Mouse (Mus musculus) adrenal gland, postnatal 10 days (tissue): ENCODE data around the gene Pigt. TPM values are rescaled to one million over a fixed set of nuclear protein-coding genes. Genes with fewer than 3 reads are reported as not detected.

ENCODE experiments used
- DNase-seq: peaks from one replicate; pipeline ENCODE4 v3.0.0; 2021; ENCODE audit warnings: mixed read lengths
- total RNA-seq, 2 experiments: library from RNA; stranded (reverse); gene quantifications; 2 replicates each; pipeline ENCODE4 v1.2.3; 2021

Gene Pigt
- total RNA-seq, 2 experiments from 2014 or later = 87.4 to 93.0 TPM

- peak; percentile 70 for DNase-seq
Measured at GRCm38 (mm10) chr2:164520782-164521181, 23.5 kb downstream of the Pigt start.

- no peak for DNase-seq
Measured at GRCm38 (mm10) chr2:164521841-164522240, 24.5 kb downstream of the Pigt start.

- DNase-seq = no peak
Measured at GRCm38 (mm10) chr2:164522280-164522679, 25.0 kb downstream of the Pigt start.

- DNase-seq = no peak
Measured at GRCm38 (mm10) chr2:164523301-164523773, 26.0 kb downstream of the Pigt start.

GRCm38 (mm10) chr2:164528557-164528956, 31.2 kb downstream of the Pigt start:
- DNase-seq = no peak

GRCm38 (mm10) chr2:164531169-164531568, 33.8 kb downstream of the Pigt start:
- peak; percentile 80 for DNase-seq

GRCm38 (mm10) chr2:164534315-164534714, 37.0 kb downstream of the Pigt start:
- DNase-seq = no peak

GRCm38 (mm10) chr2:164537003-164537402, 39.7 kb downstream of the Pigt start:
- DNase-seq = no peak

- DNase-seq = no peak
Measured at GRCm38 (mm10) chr2:164540652-164541427, 43.5 kb downstream of the Pigt start.

GRCm38 (mm10) chr2:164542132-164542531, 44.8 kb downstream of the Pigt start:
- no peak for DNase-seq

- no peak for DNase-seq
Measured at GRCm38 (mm10) chr2:164542598-164542997, 45.3 kb downstream of the Pigt start.

GRCm38 (mm10) chr2:164543745-164544144, 46.4 kb downstream of the Pigt start:
- no peak for DNase-seq

GRCm38 (mm10) chr2:164544454-164545097, 47.3 kb downstream of the Pigt start:
- no peak for DNase-seq

GRCm38 (mm10) chr2:164549338-164549737, 52.0 kb downstream of the Pigt start:
- no peak for DNase-seq

- no peak for DNase-seq
Measured at GRCm38 (mm10) chr2:164549963-164550894, 52.9 kb downstream of the Pigt start.

- DNase-seq = no peak
Measured at GRCm38 (mm10) chr2:164550895-164551269, 53.6 kb downstream of the Pigt start.

GRCm38 (mm10) chr2:164551502-164551901, 54.2 kb downstream of the Pigt start:
- no peak for DNase-seq

Other genes with a start within 250 kb of the Pigt start
- not detected for gene Svs3b, start 240.9 kb upstream of the Pigt start, total RNA-seq
- gene Svs4, start 219.1 kb upstream of the Pigt start, total RNA-seq = not detected
- not detected for gene Svs3a, start 208.3 kb upstream of the Pigt start, total RNA-seq
- not detected for gene Svs6, start 180.8 kb upstream of the Pigt start, total RNA-seq
- gene Svs5, start 164.8 kb upstream of the Pigt start, total RNA-seq = under 1 TPM in 1 of 2 experiments, not detected in 1; 0.45 TPM
- 10 to 100 TPM in 1 of 2 experiments, 1 to 10 TPM in 1; 9.1 to 13.2 TPM for gene Slpi, start 108.4 kb upstream of the Pigt start, total RNA-seq
- gene Rbpjl, start 94.4 kb upstream of the Pigt start, total RNA-seq = under 1 TPM in 1 of 2 experiments, not detected in 1; 0.15 TPM
- gene Matn4, start 92.4 kb upstream of the Pigt start, total RNA-seq = 1 to 10 TPM; 2.3 to 2.7 TPM
- 100 to 1,000 TPM; 101 to 246 TPM for gene Sdc4, start 53.6 kb upstream of the Pigt start, total RNA-seq
- gene Sys1, start 40.6 kb upstream of the Pigt start, total RNA-seq = 10 to 100 TPM; 31.7 to 34.5 TPM
- 1 to 10 TPM; 2.5 to 4.8 TPM for gene Gm20458, start 36.6 kb upstream of the Pigt start, total RNA-seq
- not detected for gene Trp53tg5, start 23.8 kb upstream of the Pigt start, total RNA-seq
- 10 to 100 TPM; 13.1 to 20.5 TPM for gene Dbndd2, start 11.4 kb upstream of the Pigt start, total RNA-seq
- gene Wfdc2, start 64.9 kb downstream of the Pigt start, total RNA-seq = 1 to 10 TPM; 1.9 to 2.9 TPM
- gene Spint3, start 75.9 kb downstream of the Pigt start, total RNA-seq = not detected
- gene Wfdc6a, start 87.9 kb downstream of the Pigt start, total RNA-seq = 1 to 10 TPM in 1 of 2 experiments, under 1 TPM in 1; 0.51 to 1.0 TPM
- gene Eppin, start 96.1 kb downstream of the Pigt start, total RNA-seq = not detected
- not detected for gene Wfdc6b, start 116.0 kb downstream of the Pigt start, total RNA-seq
- gene Wfdc8, start 116.1 kb downstream of the Pigt start, total RNA-seq = under 1 TPM in 1 of 2 experiments, not detected in 1; 0.09 TPM
- not detected for gene Wfdc16, start 141.3 kb downstream of the Pigt start, total RNA-seq
- gene Wfdc10, start 158.5 kb downstream of the Pigt start, total RNA-seq = not detected
- gene Wfdc9, start 159.1 kb downstream of the Pigt start, total RNA-seq = not detected
- gene Wfdc11, start 176.6 kb downstream of the Pigt start, total RNA-seq = not detected
- not detected for gene Wfdc13, start 187.6 kb downstream of the Pigt start, total RNA-seq
- not detected for gene Spint4, start 201.0 kb downstream of the Pigt start, total RNA-seq
- gene Spint5, start 217.8 kb downstream of the Pigt start, total RNA-seq = not detected
- gene Wfdc3, start 248.4 kb downstream of the Pigt start, total RNA-seq = under 1 TPM; 0.54 to 0.70 TPM
- 10 to 100 TPM; 39.1 to 42.1 TPM for gene Dnttip1, start 248.5 kb downstream of the Pigt start, total RNA-seq